Mouse (Mus musculus) olfactory bulb, adult 2 months (tissue): Measurements from ENCODE around the gene Ms4a14.

Experiments
- CTCF ChIP-seq: fragments of 200-500 bp; IDR thresholded peaks from 2 replicates; pipeline ENCODE4 v1.5.1; 2012; ENCODE audit warnings: low read depth, mild to moderate bottlenecking, low read length, moderate library complexity; ENCODE audit not compliant: insufficient read depth
- POLR2A ChIP-seq: fragments of 200-500 bp; IDR thresholded peaks from 2 replicates; pipeline ENCODE4 v1.6.1; 2012; ENCODE audit warnings: mild to moderate bottlenecking, low read depth, low read length, moderate library complexity; ENCODE audit not compliant: insufficient read depth

- TF ChIP-seq CTCF, result no peak
- no peak for TF ChIP-seq POLR2A
These were observed 45.9 kb upstream of the Ms4a14 start for GRCm38 (mm10) chr19:11360106-11360505.
